Comparison of ENCODE assay signal across 9 mouse cellular contexts in the genomic region with DNA sequence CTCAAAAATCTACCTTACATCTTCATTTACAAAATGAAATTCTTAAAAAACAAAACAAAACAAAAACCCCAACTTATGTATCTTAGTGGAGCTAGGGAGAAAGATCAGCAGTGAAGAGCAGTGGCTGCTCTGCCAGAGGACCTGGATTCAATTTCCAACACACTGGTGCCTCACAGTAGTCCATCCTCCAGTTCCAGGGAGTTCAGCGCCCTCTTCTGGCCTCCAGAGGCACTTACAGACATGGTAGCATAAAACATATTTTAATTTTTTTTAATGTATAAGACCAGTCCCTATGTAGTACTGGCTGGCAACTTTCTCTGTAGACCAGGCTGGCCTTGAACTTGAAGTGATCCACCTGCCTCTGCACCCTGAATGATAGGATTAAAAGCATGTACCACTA. TPM values are rescaled to one million over a fixed set of nuclear protein-coding genes. Genes with fewer than 3 reads are reported as not detected.
DNase-seq lines count a peak whose midpoint lies in the region; ATAC-seq and TF ChIP-seq lines count a peak whose summit lies in the region.
"Had no signal": no experiment of that assay in that cellular context is flagged by ENCODE, and none has a peak within 500 bp of the region (broad histone marks: within the 10 kb centered on the region; RNA-seq: fewer than 3 reads in every experiment).

No protein-coding gene starts in this region.

- DNase-seq in A20 (ENCODE audit: low read depth, low spot score) (peak; percentile 59), R1 (ENCODE audit: low read depth, low spot score) (peak; percentile 77)
- no peak for DNase-seq in urinary bladder, postnatal 14 days (ENCODE audit: low spot score)
- DNase-seq in cerebellum, postnatal 4 days (ENCODE audit: low spot score in 2 of 2) = no peak

- H3K36me3 ChIP-seq in intestine, postnatal 0 days (ENCODE audit: control insufficient read depth, insufficient read depth) = peaks cover 45% of the 10 kb centered on the region
- peaks cover 12% of the 10 kb centered on the region; the same call in 1 of the 2 replicates for H3K36me3 ChIP-seq in intestine, embryonic 16.5 days (ENCODE audit: control insufficient read depth, insufficient read depth, low read length)
- peaks cover 55% of the 10 kb centered on the region for H3K36me3 ChIP-seq in liver, embryonic 15.5 days (replicated peaks)
- H3K36me3 ChIP-seq in forebrain, embryonic 15.5 days = peaks cover 47% of the 10 kb centered on the region

- no peaks in the 10 kb centered on the region for H3K27me3 ChIP-seq in intestine, postnatal 0 days (replicated peaks; ENCODE audit: control insufficient read depth, insufficient read depth, low read length)
- H3K27me3 ChIP-seq in intestine, embryonic 16.5 days (replicated peaks; ENCODE audit: control insufficient read depth, insufficient read depth, low read length) = no peaks in the 10 kb centered on the region
- H3K27me3 ChIP-seq in liver, embryonic 15.5 days = no peaks in the 10 kb centered on the region
- H3K27me3 ChIP-seq in forebrain, embryonic 15.5 days = no peaks in the 10 kb centered on the region
- H3K27me3 ChIP-seq: heart, embryonic 12.5 days had no signal

- H3K9ac ChIP-seq in intestine, postnatal 0 days (ENCODE audit: low read depth, low read length) = no peak overlapping the region
- no peak overlapping the region for H3K9ac ChIP-seq in intestine, embryonic 16.5 days (ENCODE audit: low read depth, low read length)
- H3K9ac ChIP-seq in liver, embryonic 15.5 days = no peak overlapping the region
- no peak overlapping the region for H3K9ac ChIP-seq in forebrain, embryonic 15.5 days (replicated peaks)
- H3K9ac ChIP-seq: heart, embryonic 12.5 days had no signal

- no peak overlapping the region for H3K4me3 ChIP-seq in intestine, postnatal 0 days (ENCODE audit: low read depth, low read length)
- H3K4me3 ChIP-seq in intestine, embryonic 16.5 days (ENCODE audit: low read length) = no peak overlapping the region
- H3K4me3 ChIP-seq in liver, embryonic 15.5 days (replicated peaks) = no peak overlapping the region
- no peak overlapping the region for H3K4me3 ChIP-seq in forebrain, embryonic 15.5 days
- H3K4me3 ChIP-seq: heart, embryonic 12.5 days had no signal

- peak; percentile 75 for TF ChIP-seq CTCF in intestine, postnatal 0 days (IDR thresholded peaks at IDR 0.05; ENCODE audit: low read depth)

- no peaks in the 10 kb centered on the region for H3K4me1 ChIP-seq in intestine, postnatal 0 days (replicated peaks; ENCODE audit: control insufficient read depth, insufficient read depth, low read length)
- H3K4me1 ChIP-seq in intestine, embryonic 16.5 days (ENCODE audit: control insufficient read depth, insufficient read depth, low read length) = no peaks in the 10 kb centered on the region
- no peaks in the 10 kb centered on the region for H3K4me1 ChIP-seq in liver, embryonic 15.5 days (replicated peaks)
- peaks cover 29% of the 10 kb centered on the region for H3K4me1 ChIP-seq in forebrain, embryonic 15.5 days

- WGBS in intestine, postnatal 0 days = 45% methylated on average over 1 of the region's 1 CpGs
- WGBS in intestine, embryonic 16.5 days = 50% methylated on average over 1 of the region's 1 CpGs
- 22% methylated on average over 1 of the region's 1 CpGs for WGBS in liver, embryonic 15.5 days (ENCODE audit: insufficient replicate concordance)
- 47% methylated on average over 1 of the region's 1 CpGs for WGBS in forebrain, embryonic 15.5 days

- no peak for ATAC-seq in intestine, postnatal 0 days
- no peak for ATAC-seq in intestine, embryonic 16.5 days
- ATAC-seq in liver, embryonic 15.5 days (ENCODE audit: insufficient read depth) = 0 out of 2 replicates have a peak, but pooled peaks have one; percentile 34
- no peak for ATAC-seq in forebrain, embryonic 15.5 days (replicated peaks)

- no peak overlapping the region for H3K4me2 ChIP-seq in intestine, postnatal 0 days (replicated peaks; ENCODE audit: low read depth)
- no peak overlapping the region for H3K4me2 ChIP-seq in intestine, embryonic 16.5 days (ENCODE audit: low read depth, low read length)
- H3K4me2 ChIP-seq in liver, embryonic 15.5 days = no peak overlapping the region
- H3K4me2 ChIP-seq in forebrain, embryonic 15.5 days (replicated peaks) = no peak overlapping the region
- H3K4me2 ChIP-seq: heart, embryonic 12.5 days had no signal

- H3K27ac ChIP-seq in intestine, postnatal 0 days (ENCODE audit: low read depth, low read length) = no peak overlapping the region
- H3K27ac ChIP-seq in intestine, embryonic 16.5 days (ENCODE audit: low read length) = no peak overlapping the region
- H3K27ac ChIP-seq in liver, embryonic 15.5 days (replicated peaks) = no peak overlapping the region
- no peak overlapping the region for H3K27ac ChIP-seq in forebrain, embryonic 15.5 days (replicated peaks)

- no peaks in the 10 kb centered on the region for H3K9me3 ChIP-seq in intestine, postnatal 0 days (ENCODE audit: control insufficient read depth)
- no peaks in the 10 kb centered on the region for H3K9me3 ChIP-seq in intestine, embryonic 16.5 days (ENCODE audit: control insufficient read depth, low read length)
- H3K9me3 ChIP-seq in liver, embryonic 15.5 days (replicated peaks) = no peaks in the 10 kb centered on the region
- H3K9me3 ChIP-seq in forebrain, embryonic 15.5 days = no peaks in the 10 kb centered on the region
- H3K9me3 ChIP-seq: heart, embryonic 12.5 days had no signal

RNA-seq across cellular contexts. Expression of gene Traf4, which starts 14.2 kb away (rescaled TPM):
- 30.8 and 30.9 TPM in 2 replicates for polyA plus RNA-seq in intestine, postnatal 0 days (2015; fragmentation: Nextera tagmentation; extraction: Ambion mirVana)
- polyA plus RNA-seq in intestine, embryonic 16.5 days (2015; fragmentation: Nextera tagmentation; extraction: Ambion mirVana) = 73.9 and 79.8 TPM in 2 replicates
- 27.5 and 32.4 TPM in 2 replicates for polyA plus RNA-seq in liver, embryonic 15.5 days (2015; fragmentation: Nextera tagmentation; extraction: Ambion mirVana)
- 121 TPM in 2 replicates for polyA plus RNA-seq in forebrain, embryonic 15.5 days (2015; fragmentation: Nextera tagmentation; extraction: Ambion mirVana)

RNA-seq across cellular contexts. Expression of gene Nek8, which starts 25.3 kb away (rescaled TPM):
- polyA plus RNA-seq in intestine, postnatal 0 days (2015; fragmentation: Nextera tagmentation; extraction: Ambion mirVana) = 5.7 and 5.8 TPM in 2 replicates
- polyA plus RNA-seq in intestine, embryonic 16.5 days (2015; fragmentation: Nextera tagmentation; extraction: Ambion mirVana) = 14.9 and 17.1 TPM in 2 replicates
- 8.1 and 11.4 TPM in 2 replicates for polyA plus RNA-seq in liver, embryonic 15.5 days (2015; fragmentation: Nextera tagmentation; extraction: Ambion mirVana)
- 4.8 and 5.7 TPM in 2 replicates for polyA plus RNA-seq in forebrain, embryonic 15.5 days (2015; fragmentation: Nextera tagmentation; extraction: Ambion mirVana)

RNA-seq across cellular contexts. Expression of gene Tlcd1, which starts 25.4 kb away (rescaled TPM):
- 14.1 and 16.1 TPM in 2 replicates for polyA plus RNA-seq in intestine, postnatal 0 days (2015; fragmentation: Nextera tagmentation; extraction: Ambion mirVana)
- 39.5 and 44.2 TPM in 2 replicates for polyA plus RNA-seq in intestine, embryonic 16.5 days (2015; fragmentation: Nextera tagmentation; extraction: Ambion mirVana)
- 43.3 and 44.5 TPM in 2 replicates for polyA plus RNA-seq in liver, embryonic 15.5 days (2015; fragmentation: Nextera tagmentation; extraction: Ambion mirVana)
- polyA plus RNA-seq in forebrain, embryonic 15.5 days (2015; fragmentation: Nextera tagmentation; extraction: Ambion mirVana) = 4.4 and 5.0 TPM in 2 replicates

RNA-seq across cellular contexts. Expression of gene Rpl23a, which starts 32.2 kb away (rescaled TPM):
- polyA plus RNA-seq in intestine, postnatal 0 days (2015; fragmentation: Nextera tagmentation; extraction: Ambion mirVana) = 762 and 768 TPM in 2 replicates
- polyA plus RNA-seq in intestine, embryonic 16.5 days (2015; fragmentation: Nextera tagmentation; extraction: Ambion mirVana) = 1,166 and 1,241 TPM in 2 replicates
- 569 and 671 TPM in 2 replicates for polyA plus RNA-seq in liver, embryonic 15.5 days (2015; fragmentation: Nextera tagmentation; extraction: Ambion mirVana)
- 896 and 935 TPM in 2 replicates for polyA plus RNA-seq in forebrain, embryonic 15.5 days (2015; fragmentation: Nextera tagmentation; extraction: Ambion mirVana)

RNA-seq across cellular contexts. Expression of gene Rab34, which starts 37.1 kb away (rescaled TPM):
- 33.9 and 35.4 TPM in 2 replicates for polyA plus RNA-seq in intestine, postnatal 0 days (2015; fragmentation: Nextera tagmentation; extraction: Ambion mirVana)
- polyA plus RNA-seq in intestine, embryonic 16.5 days (2015; fragmentation: Nextera tagmentation; extraction: Ambion mirVana) = 71.0 and 73.4 TPM in 2 replicates
- polyA plus RNA-seq in liver, embryonic 15.5 days (2015; fragmentation: Nextera tagmentation; extraction: Ambion mirVana) = 15.2 and 16.3 TPM in 2 replicates
- polyA plus RNA-seq in forebrain, embryonic 15.5 days (2015; fragmentation: Nextera tagmentation; extraction: Ambion mirVana) = 55.9 and 56.3 TPM in 2 replicates

Comparison
In these comparisons a context has a peak if more than half of its experiments do, and no peak if none do; other contexts are left out.
1. DNase-seq: peak in A20 (single experiment) and R1 (single experiment); none in urinary bladder, postnatal 14 days (single experiment) and cerebellum, postnatal 4 days (0 of 2).